Mouse (Mus musculus): ENCODE data around the gene Gpr45. TPM values are rescaled to one million over a fixed set of nuclear protein-coding genes. Genes with fewer than 3 reads are reported as not detected.
A peak's percentile ranks its signal among the peaks of the same experiment; 100 is the strongest.
"Not testable (repeated sequence)": the region's sequence is repeated elsewhere in the genome, so short reads cannot be mapped to it uniquely, and the experiment has no call there.

Gpr45 gene
- total RNA-seq (2021) = 10 to 100 TPM; 23.7 to 26.5 TPM
- long read RNA-seq, experiment 1, transcript Gpr45-205 (2 exons, 2,046 nt) = major isoform, 8 of 15 reads
- long read RNA-seq, experiment 1, partial matches to known transcripts = 3 of 15 reads
- long read RNA-seq, experiment 1, other reads (novel, unspliced or antisense) = 0 of 15 reads
- long read RNA-seq, experiment 2, transcript Gpr45-205 (2 exons, 2,046 nt) = major isoform, 9 of 13 reads
- long read RNA-seq, experiment 2, partial matches to known transcripts = 2 of 13 reads
- long read RNA-seq, experiment 2, other reads (novel, unspliced or antisense) = 0 of 13 reads

DNA sequence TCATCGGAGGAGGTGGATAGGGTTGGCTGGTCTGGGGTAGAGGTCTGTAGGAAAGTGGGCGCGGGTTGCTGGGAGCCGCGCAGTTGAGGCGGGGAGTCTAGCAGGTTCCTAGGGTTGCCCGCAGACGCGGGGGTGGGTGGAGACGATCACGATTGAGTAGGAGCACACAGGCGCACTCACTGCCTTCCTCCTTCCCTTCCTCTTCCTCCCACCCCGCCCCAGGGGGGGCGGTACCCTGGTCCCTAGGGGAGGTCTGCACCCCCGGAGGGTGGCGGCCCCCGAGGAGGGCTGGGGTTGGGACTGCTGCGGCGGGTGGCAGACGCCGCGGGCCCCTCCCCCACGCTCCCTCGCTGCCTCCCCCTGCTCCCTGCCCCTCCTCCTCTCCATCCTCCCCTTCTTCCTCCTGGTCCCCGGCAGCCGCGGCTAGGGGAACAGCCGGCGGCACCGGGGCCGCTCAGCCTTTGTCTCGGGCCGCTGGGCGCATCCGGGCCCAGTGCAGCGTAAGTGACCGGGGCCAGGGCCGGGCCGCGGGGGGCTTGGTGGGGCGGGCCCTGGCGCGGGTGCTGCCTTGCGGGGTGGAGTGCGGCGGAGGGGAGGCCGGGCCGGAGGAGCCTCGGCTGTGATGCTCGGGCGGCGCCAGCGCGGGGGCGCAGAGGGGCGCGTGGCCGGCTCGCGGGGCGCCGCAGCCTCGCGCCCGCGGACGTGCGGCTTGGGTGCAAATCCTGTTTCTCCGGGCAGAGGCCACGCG, at the start of gene Gpr45:
Gene Gpr45 (plus strand): TSS at position 139 of the 748 bp plus-strand sequence.
- DNase-seq (ENCODE audit: low spot score in 2 of 2) = peak; percentile 61 to 62

DNA sequence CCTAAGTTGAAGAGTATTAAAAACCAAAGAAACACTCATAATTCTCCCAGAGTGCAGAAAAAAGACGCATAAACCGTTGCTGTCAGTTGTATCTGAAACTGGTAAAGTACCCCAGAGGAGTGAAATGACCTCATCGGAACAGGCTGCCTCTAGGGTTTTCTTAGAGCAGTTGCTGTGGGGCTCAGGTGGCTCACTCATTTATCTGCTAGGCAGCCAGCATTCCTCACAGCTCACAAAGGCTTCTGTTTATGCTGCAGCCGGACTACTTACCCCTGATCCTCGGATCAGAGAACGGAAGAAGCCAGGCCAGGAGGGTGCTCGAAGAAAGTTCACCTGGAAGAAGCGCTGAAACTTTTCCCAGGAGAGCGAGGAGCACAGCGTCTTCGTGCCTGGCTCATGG, 47.5 kb upstream of the Gpr45 start:
- no peak for DNase-seq (ENCODE audit: low spot score in 2 of 2)

DNA sequence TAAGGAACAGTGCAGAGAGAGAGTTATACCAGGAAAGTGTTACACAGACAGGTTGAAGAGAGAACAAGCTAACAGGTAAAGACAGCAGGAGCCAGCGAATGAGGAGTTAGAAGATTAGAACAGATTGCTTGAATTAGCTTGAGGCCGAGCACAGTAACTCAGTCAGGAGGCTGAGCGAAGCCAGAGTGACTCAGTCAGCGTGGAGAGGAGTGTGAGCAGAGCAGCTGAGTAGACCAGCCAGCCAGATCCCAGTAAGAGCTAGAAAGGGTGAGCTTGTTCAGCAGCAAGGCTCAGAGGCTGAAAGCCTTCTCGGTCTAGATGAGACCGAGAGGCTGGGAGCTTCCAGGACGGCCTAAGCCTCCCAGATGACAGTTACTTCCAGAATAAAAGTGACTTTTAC, 46.0 kb upstream of the Gpr45 start:
- no peak for DNase-seq (ENCODE audit: low spot score in 2 of 2)

DNA sequence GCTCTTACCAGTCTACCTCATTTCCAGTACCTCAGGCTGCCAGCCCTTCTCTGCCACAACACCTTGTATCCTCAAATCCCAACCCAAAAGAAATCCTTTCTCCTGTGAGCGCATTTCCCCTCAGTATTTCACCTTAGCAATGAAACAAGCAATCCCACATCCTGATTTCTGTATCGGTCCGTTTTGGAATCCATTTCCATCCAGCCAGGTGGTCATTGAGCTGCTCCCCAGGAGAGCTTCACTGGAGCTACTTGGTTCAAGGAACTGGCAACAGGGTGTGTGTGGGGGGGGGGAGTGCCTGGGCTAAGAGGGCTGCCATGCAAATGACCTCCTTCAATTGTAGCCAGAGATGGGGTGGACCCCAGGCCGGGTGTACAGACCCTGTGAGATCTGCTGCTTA, 45.5 kb upstream of the Gpr45 start:
- DNase-seq (ENCODE audit: low spot score in 2 of 2) = no peak

DNA sequence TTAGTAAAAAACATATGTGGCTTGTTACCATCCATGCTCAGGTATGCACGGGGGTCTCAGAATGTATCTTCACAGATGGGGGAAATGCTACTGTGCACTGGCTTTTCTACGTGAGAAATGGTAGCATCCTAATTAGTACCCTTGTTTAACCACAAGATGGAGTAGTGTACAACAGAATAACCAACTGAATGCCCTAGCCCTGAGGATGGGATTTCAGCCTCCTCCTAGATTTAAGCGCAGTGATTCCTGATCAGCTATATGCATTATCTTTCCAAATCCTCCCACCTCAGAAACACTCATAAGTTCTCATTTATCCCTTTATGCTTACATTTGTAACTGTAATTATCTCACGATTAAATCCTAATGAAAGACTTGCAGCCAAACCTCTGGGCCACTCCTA, 37.6 kb upstream of the Gpr45 start:
- peak in 1 of 2 experiments; percentile 63 for DNase-seq (ENCODE audit: low spot score in 2 of 2)

DNA sequence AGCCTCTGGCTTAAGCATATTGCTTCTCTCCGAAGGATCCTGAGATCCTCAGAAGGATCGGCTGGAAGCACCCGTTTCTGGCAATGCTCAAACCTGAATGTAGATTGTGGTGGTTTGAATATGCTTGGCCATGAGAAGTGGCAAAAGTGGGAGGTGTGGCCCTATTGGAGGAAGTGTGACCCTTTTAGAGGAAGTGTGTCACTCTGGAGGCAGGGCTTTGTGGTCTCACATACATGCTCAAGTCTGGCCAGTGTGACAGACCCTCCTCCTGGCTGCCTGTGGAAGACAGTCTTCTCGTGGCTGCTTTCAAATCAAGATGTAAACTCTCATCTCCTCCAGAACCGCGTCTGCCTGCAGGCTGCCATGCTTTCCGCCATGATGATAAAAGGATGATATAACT, 36.0 kb upstream of the Gpr45 start:
- no peak for DNase-seq (ENCODE audit: low spot score in 2 of 2)

DNA sequence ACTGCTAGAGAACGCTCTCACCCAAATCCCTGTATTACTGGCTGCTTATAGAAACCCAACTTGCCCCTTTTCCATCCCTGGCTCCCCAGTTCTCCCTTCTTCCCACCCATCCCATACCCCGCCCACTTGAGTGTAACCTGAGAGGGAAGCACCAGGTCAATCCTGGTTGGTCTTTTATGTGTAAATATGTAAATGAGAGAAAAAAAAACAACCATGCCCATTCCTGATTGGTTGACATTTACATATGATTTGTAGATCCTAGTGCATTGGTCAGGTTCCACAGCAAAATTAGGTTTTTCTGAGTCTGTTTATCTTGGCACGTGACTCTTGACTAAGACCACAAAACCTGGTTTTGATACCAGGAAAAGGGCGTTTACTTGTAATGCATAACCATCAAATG, 34.8 kb upstream of the Gpr45 start:
- DNase-seq (ENCODE audit: low spot score in 2 of 2) = no peak

DNA sequence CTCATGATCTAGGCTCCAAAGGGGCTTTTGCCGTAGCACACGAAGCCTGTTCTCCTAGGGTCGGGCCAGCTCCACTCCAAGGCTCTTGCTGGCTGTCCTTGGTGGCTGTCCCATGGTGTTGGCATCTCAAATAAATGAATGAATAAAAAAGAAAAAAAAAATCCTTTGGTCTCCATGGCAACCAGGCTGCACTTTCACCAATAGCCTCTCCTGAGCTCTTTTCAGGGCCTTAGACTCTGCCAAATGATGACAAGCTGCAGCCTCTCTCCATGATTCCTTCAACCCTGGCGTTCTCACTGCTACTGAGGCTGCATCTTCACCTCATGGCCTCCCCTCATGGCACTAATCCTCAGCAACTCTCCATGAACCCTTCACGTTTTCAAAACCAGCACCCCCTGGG, 28.7 kb upstream of the Gpr45 start:
- peak in 1 of 2 experiments; percentile 8 for DNase-seq (ENCODE audit: low spot score in 2 of 2)

DNA sequence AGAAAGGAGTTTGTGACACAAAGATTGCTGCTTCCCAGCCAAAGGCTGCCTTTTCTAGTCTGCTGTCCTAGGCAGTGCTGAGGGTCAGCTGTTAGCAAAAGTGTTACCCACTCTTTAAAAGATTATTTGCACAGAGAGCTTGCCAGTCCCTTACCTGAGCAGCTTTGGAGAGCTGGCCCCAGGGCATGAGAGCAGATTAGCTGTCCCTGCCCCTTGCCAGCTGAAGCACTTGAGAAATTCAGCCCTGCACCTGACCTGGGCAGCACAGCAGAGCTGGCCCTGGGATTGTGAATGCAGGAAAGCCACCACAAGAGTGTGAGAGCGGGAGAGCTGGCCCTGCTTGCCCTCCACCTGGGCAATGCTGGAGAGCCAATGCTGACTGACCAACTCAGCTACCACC, 19.1 kb upstream of the Gpr45 start:
- no peak for DNase-seq (ENCODE audit: low spot score in 2 of 2)

DNA sequence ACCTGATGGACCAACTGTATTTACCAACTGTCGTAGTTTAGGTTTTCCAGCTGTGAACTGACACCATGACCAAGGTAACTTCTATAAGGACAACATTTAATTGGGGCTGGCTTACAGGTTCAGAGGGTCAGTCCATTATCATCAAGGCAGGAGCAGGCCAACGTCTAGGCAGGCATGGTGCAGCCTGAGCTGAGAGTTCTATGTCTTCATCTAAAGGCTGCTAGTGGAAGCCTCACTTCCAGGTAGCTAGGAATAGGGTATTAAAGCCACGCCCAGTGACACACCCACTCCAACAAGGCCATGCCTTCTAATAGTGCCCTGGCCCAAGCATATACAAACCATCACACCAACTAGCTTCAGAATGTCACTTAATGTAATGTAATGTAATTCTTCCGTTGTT, 4.2 kb upstream of the Gpr45 start:
- DNase-seq (ENCODE audit: low spot score in 2 of 2) = no peak

DNA sequence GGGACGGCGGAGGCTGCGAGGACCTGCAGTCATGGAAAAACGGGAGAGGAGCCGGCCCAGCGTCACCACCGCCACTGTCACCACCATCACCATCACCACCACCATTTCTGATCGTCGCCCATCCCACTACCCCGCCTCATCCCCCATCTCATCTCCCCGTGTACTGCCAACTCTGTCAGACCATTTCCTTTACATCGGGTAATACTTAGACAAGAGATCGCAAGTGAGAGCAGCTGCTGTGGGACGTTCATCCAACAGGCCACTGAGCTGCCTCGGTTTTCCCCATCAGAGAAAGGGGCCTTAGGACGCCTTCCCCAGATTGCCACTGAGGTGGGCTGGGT, 780 bp downstream of the Gpr45 start:
- peak in 1 of 2 experiments; percentile 56 for DNase-seq (ENCODE audit: low spot score in 2 of 2)

DNA sequence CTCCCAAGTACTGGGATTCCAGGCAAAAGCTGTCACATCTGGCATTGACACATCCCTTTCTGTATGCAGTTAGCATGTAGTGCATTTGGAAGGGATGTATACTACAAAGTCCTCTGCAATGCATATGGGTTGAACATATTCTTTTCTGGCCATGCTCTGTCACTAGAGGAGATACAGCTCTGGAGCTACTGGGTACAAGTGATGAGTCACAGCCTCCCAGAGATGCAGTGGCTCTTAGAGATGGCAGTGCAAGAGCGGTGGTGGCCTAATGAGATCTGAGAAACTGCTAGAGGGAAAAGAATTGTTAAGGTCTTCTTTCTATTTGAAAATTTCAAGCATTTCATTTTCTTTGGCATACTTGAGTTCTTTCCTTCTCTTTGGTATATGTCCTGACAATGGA, 4.2 kb downstream of the Gpr45 start:
- no peak for DNase-seq (ENCODE audit: low spot score in 2 of 2)

DNA sequence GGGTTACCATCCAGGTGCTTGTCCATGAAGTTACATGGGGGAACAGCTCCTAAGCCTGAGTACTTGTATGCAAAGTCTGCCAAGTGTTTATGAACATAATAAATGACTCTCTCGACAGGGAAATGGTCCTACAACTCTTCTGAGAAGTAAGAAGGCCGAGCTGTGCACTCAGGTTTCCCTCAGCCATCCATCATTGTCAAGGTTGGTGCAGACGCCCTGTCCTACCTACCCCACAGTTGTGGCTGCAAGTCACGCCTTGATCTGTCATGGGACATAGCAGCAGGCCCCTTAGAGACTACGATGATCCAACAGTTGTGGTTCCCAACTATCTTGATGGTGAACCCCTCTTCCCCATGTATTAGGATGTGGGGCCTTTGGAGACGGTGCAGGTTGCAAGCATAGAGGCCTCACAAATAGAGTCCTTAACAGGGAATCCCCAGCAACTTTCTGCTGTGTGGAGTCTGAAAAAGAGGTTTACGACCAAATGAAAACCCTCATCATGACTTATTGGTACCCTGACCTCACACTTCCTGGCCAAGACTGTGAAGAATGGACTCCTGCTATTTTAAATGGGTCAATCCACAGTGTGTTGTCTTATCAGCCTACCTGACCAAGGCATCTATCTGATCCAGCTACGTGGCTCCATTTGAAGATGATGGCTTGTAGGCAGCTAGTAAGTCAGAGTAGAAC, 30.6 kb downstream of the Gpr45 start:
- DNase-seq (ENCODE audit: low spot score in 2 of 2) = no peak

DNA sequence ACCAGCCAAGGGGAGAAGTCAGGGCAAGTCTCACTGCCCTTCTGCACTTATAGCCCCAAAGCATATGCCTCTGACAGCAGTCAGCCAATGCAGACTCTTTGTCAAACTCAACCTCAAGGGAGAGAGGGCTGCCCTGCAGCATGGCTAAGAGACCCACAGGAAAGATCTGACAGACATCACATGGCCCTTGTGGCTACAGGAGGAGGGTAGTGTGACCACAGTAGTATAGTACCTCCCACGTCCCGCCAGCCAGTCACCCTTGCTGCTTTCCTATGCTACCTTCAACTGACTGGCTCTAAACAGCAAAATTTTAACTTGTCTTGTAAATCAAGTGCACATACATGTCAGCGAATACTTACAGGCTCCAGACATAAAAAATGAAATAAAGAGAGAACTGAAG, 31.4 kb downstream of the Gpr45 start:
- DNase-seq (ENCODE audit: low spot score in 2 of 2) = no peak

DNA sequence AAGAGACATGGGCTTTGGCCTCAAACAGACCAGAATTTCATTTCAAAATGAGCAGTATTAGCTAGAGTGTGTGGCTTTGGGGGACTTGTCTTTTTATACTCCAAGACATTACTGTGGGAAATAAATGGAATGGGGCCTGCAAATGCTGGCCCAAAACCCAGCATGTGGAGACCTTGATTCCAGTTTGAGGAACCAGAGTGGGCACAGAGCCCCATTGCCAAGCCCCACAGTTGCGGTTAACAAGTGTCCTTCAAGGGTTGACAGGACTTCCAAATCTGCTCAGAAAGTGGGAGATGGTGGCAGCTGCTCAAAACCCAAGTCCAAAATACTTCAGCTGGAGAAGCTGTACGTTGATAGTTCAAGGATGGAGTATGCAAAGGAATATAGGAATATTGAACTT, 36.3 kb downstream of the Gpr45 start:
- DNase-seq (ENCODE audit: low spot score in 2 of 2) = no peak

DNA sequence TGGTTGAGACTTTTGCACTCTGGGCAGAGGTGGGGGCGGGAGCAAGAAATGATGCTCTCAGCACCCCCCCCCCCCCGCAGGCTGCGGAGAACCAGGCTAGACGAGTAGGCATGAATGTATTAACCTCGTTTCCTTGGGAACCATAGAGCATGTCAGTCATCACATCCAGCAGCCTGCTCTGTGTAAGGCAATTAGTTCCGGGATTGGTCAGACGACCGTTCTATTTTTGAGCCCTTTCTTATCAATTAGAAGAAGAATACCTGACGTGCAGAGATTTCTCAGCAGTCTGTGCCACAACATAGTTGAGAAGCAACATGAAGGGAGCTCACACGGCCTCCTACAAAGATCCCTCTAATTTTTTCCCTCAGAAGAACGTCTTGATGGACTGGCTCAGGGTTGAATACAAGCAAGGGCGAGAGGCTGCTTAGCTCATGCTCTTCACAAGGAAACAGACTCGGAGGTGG, 53.4 kb downstream of the Gpr45 start:
- DNase-seq (ENCODE audit: low spot score in 2 of 2) = peak; percentile 15 to 20

DNA sequence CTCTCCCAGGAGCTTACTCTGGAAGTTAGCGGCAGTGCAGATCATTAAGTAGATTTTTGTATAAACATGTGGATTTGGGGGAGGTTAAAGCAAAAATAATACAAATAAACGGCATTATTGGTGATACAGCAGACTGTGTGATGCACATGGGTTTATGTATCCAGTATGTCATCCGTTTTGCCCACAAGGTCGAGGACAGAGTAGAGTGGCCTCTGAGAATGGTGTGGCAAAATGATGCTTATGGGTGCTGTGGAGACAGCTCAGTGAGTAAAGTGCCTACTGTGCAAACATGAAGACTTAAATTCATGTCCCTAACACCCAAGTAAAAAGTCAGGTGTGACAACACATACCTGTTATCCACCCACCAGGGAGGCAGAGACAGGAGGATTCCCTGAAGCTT, 53.9 kb downstream of the Gpr45 start:
- no peak for DNase-seq (ENCODE audit: low spot score in 2 of 2)

DNA sequence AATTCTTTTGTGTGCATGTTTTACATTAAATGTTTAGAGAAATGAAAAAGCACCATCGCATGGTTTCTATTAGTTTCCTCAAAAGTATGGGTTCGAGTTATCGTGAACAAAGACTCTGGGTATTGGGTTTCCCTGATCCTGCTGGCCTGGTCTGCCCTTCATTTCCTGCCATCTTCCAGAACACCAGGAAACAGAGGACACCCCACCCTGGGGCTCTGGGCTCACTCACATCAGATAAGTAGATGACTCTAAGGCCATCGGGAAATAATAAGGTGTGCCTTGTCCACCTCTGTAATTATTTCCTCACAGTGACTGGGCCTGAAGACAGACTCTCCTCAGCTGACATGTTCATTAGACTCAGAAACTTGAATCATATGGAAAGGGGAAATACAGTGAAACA, 57.8 kb downstream of the Gpr45 start:
- DNase-seq (ENCODE audit: low spot score in 2 of 2) = no peak

DNA sequence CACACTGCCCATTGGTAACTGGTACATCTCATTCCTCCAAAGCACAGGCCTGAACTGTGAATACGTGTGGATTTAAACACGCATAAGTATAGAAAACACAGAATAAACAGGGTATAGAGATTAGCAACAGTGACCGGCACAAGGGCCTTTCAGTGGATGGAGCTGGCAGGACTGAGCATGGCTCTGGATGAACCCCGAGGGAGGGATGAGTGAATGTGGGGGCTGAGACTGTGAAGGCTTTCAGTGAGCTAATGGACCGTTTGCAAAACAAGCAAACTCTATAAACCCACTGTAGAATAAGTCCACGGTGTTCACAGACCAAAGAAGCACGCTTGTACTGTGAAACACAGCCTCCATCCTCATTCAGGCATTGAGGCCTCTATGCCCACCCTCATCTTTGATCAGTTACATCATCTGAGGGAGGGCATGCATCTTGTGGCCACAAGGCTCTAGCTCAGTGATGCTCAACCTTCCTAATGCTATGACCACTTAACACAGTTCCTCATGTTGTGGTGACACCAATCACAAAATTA, 62.5 kb downstream of the Gpr45 start:
- DNase-seq (ENCODE audit: low spot score in 2 of 2) = not testable (repeated sequence)

DNA sequence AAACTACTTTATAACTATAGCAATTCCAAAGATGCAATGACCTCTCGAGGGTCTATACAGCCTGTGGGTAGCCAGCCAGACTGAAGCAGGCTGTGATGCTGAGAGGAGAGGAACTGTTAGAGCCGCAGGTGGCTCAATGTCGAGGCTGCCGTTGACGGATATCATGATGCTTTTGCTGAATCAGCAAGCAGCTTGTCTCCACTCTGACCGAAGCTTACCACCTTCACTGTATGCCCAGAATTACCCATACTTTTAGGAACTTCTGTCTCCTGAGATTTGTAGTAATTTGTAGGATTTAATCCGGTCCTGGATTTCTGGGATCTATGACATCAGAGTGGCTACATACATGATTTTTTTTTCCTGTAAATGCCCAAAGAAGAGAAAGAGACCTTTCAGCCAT, 83.3 kb downstream of the Gpr45 start:
- DNase-seq (ENCODE audit: low spot score in 2 of 2) = no peak

DNA sequence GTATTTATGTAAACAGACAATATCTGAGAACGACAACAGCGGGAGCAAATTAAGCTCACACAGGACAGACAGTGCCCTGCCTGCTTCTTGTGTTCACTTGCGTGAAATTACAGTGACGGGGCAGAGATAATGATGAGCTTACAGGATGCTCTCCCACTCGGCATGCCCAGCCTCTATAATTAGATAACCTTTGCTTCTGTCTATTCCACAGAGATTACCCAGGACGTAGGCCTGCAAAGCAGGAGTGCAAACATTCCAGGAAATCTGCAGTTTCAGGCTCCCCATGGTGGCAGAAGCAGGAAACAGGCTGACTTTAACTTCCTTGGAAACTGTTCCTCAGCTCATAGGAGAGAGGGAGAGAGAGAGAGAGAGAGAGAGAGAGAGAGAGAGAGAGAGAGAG, 89.6 kb downstream of the Gpr45 start:
- peak in 1 of 2 experiments; percentile 22 for DNase-seq (ENCODE audit: low spot score in 2 of 2)

All from layer of hippocampus, postnatal 14 days (tissue).